Mouse (Mus musculus) G1E-ER4 (cell line): ENCODE data around the gene Prx. TPM values are rescaled to one million over a fixed set of nuclear protein-coding genes. Genes with fewer than 3 reads are reported as not detected.

Experiments used
- GATA1 ChIP-seq: IDR thresholded peaks from one replicate; pipeline ENCODE4 v1.8.0; 2012; ENCODE audit warnings: low read length, inconsistent platforms
- polyA plus RNA-seq: library from polyadenylated mRNA; stranded (reverse); fragments of >175 nt; gene quantifications from 2 replicates; pipeline ENCODE4 v1.2.3, GENCODE M21; 2012

Gene Prx
- polyA plus RNA-seq, 1 experiment: 4.8 TPM

- no peak for TF ChIP-seq GATA1
Measured at GRCm38 (mm10) chr7:27532480-27533050, 33.4 kb downstream of the Prx start.

- TF ChIP-seq GATA1: no peak
Measured at GRCm38 (mm10) chr7:27535386-27535785, 36.3 kb downstream of the Prx start.

- no peak for TF ChIP-seq GATA1
Measured at GRCm38 (mm10) chr7:27536618-27537017, 37.5 kb downstream of the Prx start.

GRCm38 (mm10) chr7:27537998-27538397, 38.9 kb downstream of the Prx start:
- TF ChIP-seq GATA1: no peak

GRCm38 (mm10) chr7:27538797-27539196, 39.7 kb downstream of the Prx start:
- no peak for TF ChIP-seq GATA1

- TF ChIP-seq GATA1: no peak
Measured at GRCm38 (mm10) chr7:27540521-27540920, 41.4 kb downstream of the Prx start.

- TF ChIP-seq GATA1: no peak
Measured at GRCm38 (mm10) chr7:27540935-27541334, 41.8 kb downstream of the Prx start.

- no peak for TF ChIP-seq GATA1
Measured at GRCm38 (mm10) chr7:27541431-27541830, 42.3 kb downstream of the Prx start.

- TF ChIP-seq GATA1: no peak
Measured at GRCm38 (mm10) chr7:27541922-27542321, 42.8 kb downstream of the Prx start.

GRCm38 (mm10) chr7:27542392-27543033, 43.4 kb downstream of the Prx start:
- no peak for TF ChIP-seq GATA1

- no peak for TF ChIP-seq GATA1
Measured at GRCm38 (mm10) chr7:27543065-27543464, 43.9 kb downstream of the Prx start.

GRCm38 (mm10) chr7:27543851-27544250, 44.7 kb downstream of the Prx start:
- no peak for TF ChIP-seq GATA1

- no peak for TF ChIP-seq GATA1
Measured at GRCm38 (mm10) chr7:27544675-27545370, 45.7 kb downstream of the Prx start.

GRCm38 (mm10) chr7:27549597-27549996, 50.5 kb downstream of the Prx start:
- no peak for TF ChIP-seq GATA1

GRCm38 (mm10) chr7:27552070-27552469, 52.9 kb downstream of the Prx start:
- no peak for TF ChIP-seq GATA1

- TF ChIP-seq GATA1: no peak
Measured at GRCm38 (mm10) chr7:27552931-27553513, 53.9 kb downstream of the Prx start, which contains the start of the genes Pld3 and 2310022A10Rik. Gene Pld3 (minus strand): TSS chr7:27553218. Gene 2310022A10Rik (plus strand): TSS chr7:27553233.
